Mouse (Mus musculus) CD4-positive, CD25-positive, alpha-beta regulatory T cell, adult 2 months (primary cell): Measurements from ENCODE around the gene Gm6525.

Experiments used
- DNase-seq: peaks from one replicate; pipeline ENCODE4 v3.0.0-alpha.2; 2012; ENCODE audit warnings: low read depth, low spot score

The Gm6525 gene

GRCm38 (mm10) chr3:84211340-84211875 lies 37.5 kb downstream of the Gm6525 start:
- DNase-seq: no peak

GRCm38 (mm10) chr3:84214501-84214900 lies 40.6 kb downstream of the Gm6525 start:
- DNase-seq: no peak

GRCm38 (mm10) chr3:84215253-84215652 lies 41.3 kb downstream of the Gm6525 start:
- no peak for DNase-seq

GRCm38 (mm10) chr3:84215743-84216360 lies 41.9 kb downstream of the Gm6525 start:
- no peak for DNase-seq

- no peak for DNase-seq
These were observed 43.4 kb downstream of the Gm6525 start for GRCm38 (mm10) chr3:84217118-84217960.

- no peak for DNase-seq
These were observed 44.1 kb downstream of the Gm6525 start for GRCm38 (mm10) chr3:84217961-84218351.

GRCm38 (mm10) chr3:84218498-84218897 lies 44.6 kb downstream of the Gm6525 start:
- no peak for DNase-seq

- no peak for DNase-seq
These were observed 45.3 kb downstream of the Gm6525 start for GRCm38 (mm10) chr3:84219166-84219710.

GRCm38 (mm10) chr3:84219720-84220273 lies 45.9 kb downstream of the Gm6525 start:
- no peak for DNase-seq

GRCm38 (mm10) chr3:84220326-84220725 lies 46.4 kb downstream of the Gm6525 start:
- peak; percentile 14 for DNase-seq

- DNase-seq: peak; percentile 56
These were observed 46.8 kb downstream of the Gm6525 start for GRCm38 (mm10) chr3:84220748-84221147.
